Mouse (Mus musculus): ENCODE measurements around the gene 2410002F23Rik.

- no peak for TF ChIP-seq CTCF (IDR thresholded peaks at IDR 0.05; ENCODE audit: low read depth)
- no peak for TF ChIP-seq EP300 (IDR thresholded peaks at IDR 0.05; ENCODE audit: low read depth)
Observed at GRCm38 (mm10) chr7:44235909-44236308, 10.6 kb upstream of the 2410002F23Rik start, which contains the start of gene Gm36864.
